Mouse (Mus musculus) cerebellum, adult 9-11 months (tissue): ENCODE results near the gene Mrnip.

Experiments used
- DNase-seq: peaks from one replicate; pipeline ENCODE4 v3.0.0; 2022

The Mrnip gene

DNA sequence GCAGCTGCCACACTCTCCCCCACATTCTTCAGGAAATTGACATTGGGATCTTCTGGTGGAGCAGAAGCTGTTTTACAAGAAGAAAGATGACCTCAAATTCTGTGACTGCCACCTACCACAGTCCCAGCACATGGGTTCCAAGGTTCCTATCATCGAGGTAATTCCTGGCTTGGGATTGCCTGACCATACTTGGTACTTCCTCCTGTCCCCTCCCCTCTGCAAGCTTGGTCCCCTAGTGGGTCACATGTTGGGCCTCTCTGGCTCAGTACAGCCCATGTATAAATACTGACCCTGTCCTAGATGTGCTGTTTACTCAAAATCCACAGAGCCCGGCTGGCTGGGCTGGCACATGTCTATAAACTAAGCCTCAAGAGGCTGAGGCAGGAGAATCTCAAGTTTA, 31.8 kb downstream of the Mrnip start:
- no peak for DNase-seq

GRCm38 (mm10) chr11:50207344-50207743, 33.1 kb downstream of the Mrnip start:
- no peak for DNase-seq

DNA sequence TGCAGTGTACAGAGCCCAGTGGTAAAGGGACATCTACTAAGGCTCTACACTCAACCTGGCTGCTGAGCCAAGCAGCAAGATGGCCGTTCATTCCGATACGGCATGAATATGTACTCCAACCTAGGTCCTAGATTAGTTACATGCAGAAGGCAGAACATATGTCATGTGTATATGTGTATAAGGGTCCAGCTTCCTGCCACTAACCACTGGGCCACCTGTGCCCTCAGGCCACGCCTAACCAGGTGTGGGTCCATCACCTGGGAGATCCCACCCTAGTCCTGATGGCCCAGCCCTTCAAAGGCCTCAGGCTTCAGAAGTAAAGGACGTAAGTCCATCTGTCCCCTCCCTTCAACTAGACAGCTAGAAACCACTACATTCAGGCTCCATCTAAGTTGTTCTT, 33.8 kb downstream of the Mrnip start:
- no peak for DNase-seq

GRCm38 (mm10) chr11:50210101-50210504, 35.9 kb downstream of the Mrnip start:
- peak; percentile 97 for DNase-seq

DNA sequence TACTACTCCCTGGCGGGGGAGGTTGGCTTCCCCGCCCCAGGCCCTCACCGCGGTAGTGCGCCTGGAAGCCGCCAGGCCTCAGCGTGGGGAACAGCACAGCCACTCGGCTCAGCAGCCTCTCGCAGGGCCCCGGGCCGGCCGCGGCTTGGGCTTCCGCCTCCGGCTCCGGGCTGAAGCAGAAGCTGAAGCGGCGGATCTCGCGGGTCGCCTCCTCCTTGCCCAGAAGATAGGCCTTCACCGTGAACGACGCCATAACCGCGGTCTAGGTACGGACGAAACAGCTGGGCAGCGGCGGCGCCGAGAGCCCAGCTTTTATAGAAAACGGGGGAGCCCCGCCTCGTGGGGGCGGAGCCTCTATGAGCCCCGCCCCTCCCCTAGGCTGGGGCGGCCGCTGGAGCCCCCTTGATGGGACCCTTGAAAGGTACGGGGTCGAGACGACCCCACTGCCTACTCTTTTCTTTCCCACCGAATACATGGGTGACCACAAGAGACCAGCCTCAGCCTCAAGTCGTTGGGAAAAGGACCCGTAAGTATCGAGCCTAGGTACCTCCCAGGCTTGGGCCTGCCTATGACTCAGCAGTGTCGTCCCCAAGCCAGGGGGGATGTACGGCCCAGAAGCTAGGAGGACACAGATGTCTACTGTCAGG, 36.4 kb downstream of the Mrnip start, which contains the start of the genes Sqstm1 and Mgat4b:
TSS of gene Sqstm1 (minus strand) at position 323 of the 647 bp plus-strand sequence.
TSS of gene Mgat4b (plus strand) at position 386 of the 647 bp plus-strand sequence.
- peak; percentile 84 for DNase-seq

- DNase-seq: no peak
Measured at GRCm38 (mm10) chr11:50211322-50212059, 37.2 kb downstream of the Mrnip start.

DNA sequence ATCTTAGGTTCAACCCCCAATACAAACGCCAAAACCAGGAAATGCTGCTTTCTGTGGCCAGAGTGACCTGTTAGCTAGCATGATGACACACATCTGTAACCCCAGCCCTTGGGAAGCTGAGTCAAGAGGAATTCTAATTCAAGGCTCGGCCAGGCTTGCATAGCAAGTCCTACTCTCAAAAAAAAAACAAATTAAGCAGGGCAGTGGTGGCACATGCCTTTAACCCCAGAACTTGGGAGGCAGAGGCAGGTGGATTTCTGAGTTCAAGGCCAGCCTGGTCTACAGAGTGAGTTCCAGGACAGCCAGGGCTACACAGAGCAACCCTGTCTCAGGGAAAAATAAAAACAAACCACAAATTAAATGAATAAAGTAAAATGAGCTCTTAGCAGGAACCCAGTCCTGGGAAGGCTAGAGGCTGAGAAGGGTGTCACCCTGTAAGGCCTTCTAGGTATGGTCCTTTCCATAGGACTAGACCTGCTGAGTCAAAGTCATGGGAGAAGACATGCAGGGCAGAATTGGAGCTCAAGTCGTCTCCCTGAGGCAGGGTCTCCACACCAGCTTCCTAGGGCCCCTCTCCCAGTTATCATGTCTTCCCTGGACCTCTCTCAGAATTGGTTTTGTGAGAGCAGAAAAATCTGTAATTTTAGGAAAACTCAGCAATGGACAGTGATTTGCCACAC, 38.0 kb downstream of the Mrnip start:
- DNase-seq: no peak

DNA sequence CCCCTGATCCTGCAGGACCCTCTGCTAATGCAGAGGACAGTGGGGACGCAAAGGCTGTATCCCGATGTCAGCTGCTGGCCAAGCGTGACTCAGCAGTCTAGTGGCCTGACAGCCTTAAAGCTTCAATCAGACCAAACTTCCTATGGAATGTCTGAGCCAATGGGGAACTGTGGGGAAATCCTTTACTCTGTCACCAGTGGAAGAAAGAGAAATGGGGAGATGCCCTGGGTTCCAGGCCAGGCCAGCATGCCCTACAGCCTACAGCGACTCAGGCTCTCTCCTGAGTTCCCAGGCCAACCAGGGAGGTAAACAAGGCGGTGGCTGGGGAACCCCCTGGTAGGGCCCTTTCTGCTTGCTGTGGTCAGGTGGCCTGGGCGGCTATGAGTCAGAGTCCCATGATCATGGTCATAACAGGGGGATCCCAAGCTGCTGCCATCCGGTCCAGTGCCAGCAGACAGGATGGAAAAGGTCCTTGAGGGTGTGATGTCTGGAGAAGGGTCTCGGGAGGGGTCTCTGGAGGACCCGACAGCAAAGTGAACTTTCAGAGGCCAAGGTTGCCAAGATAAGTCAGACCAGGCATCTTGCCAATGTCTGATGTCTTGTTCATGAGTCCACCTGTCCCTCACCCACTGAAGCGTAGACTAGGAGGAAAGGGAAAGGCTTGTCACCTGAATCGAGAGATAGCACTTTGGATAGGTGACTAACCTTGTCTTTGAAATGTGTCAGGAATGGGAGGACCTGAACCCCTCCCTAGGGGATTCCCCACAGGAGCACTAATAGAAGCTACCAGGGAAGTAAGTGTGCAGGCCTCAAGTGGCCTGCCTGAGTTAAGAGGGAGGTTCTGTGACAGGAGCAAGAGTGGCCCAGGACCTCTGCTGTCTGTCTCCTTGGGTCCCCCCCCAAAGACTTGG, 38.9 kb downstream of the Mrnip start:
- peak; percentile 80 for DNase-seq

- DNase-seq: no peak
Measured at GRCm38 (mm10) chr11:50214631-50215030, 40.4 kb downstream of the Mrnip start.

- no peak for DNase-seq
Measured at GRCm38 (mm10) chr11:50215633-50216032, 41.4 kb downstream of the Mrnip start.

DNA sequence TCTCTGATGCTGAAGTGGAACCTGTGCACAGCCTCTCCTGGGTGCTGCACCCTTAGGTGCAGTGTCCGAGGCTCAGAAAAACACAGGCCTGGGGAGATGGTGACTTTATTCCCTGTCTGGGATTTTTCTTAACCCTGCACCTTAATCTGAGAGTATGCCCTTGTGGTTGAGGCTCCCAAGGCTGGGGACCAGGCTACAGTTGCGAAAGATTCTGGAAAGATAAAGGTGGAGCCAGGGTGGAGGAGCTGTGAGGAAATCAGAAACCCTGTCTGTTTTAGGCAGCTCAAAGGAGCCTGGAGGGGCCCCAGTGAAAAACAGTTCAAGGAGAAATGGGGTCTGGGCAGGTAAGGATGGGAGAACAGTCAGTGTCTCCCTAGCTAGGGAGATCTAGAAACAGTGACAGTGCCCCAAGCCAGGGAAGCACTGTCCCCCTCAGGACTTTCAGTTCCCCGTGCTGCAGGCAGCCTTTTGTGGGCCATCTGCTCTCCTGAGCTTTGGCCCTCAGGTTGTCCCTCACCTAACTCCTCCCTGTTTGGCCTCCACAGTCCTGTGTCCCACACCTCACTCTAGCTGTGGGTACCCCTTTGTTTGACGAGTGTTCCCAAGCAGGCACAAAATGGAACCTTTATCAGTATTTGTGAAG, 42.6 kb downstream of the Mrnip start:
- DNase-seq: no peak

- no peak for DNase-seq
Measured at GRCm38 (mm10) chr11:50217811-50218210, 43.6 kb downstream of the Mrnip start.

GRCm38 (mm10) chr11:50219833-50220232, 45.6 kb downstream of the Mrnip start:
- DNase-seq: no peak

DNA sequence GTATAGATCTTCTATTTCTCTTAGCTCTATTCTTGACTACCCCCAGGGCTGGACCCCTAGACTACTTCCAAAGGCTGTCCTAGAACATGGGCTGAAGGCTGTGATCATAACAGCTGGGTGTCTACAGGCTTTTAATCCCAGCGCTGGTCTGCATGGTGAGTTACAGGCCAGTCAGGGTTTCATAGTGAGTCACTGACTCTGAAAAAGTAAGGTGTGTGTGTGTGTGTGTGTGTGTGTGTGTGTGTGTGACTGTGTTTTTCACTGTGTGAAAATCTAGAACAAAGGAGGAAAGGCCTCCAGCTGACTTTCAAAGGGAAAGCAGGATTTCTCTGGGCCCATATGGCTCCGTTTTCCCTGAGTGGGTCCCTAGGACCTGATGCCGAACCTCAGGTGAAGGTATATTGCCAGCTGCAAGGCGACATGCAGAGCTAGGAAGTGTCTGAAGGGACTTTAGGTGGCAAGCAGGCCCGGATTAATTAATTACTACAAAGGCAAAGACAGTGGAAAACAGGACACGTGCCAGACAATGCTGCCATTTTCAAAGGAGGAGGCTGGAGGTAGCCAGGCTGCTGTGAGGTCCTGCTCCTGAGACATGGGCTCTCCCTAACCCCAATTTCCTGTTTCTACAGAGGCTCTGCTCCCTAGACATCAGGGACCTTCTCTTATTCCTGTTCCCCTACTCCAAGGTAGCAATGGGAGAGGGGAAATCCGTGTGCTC, 48.5 kb downstream of the Mrnip start:
- DNase-seq: no peak

DNA sequence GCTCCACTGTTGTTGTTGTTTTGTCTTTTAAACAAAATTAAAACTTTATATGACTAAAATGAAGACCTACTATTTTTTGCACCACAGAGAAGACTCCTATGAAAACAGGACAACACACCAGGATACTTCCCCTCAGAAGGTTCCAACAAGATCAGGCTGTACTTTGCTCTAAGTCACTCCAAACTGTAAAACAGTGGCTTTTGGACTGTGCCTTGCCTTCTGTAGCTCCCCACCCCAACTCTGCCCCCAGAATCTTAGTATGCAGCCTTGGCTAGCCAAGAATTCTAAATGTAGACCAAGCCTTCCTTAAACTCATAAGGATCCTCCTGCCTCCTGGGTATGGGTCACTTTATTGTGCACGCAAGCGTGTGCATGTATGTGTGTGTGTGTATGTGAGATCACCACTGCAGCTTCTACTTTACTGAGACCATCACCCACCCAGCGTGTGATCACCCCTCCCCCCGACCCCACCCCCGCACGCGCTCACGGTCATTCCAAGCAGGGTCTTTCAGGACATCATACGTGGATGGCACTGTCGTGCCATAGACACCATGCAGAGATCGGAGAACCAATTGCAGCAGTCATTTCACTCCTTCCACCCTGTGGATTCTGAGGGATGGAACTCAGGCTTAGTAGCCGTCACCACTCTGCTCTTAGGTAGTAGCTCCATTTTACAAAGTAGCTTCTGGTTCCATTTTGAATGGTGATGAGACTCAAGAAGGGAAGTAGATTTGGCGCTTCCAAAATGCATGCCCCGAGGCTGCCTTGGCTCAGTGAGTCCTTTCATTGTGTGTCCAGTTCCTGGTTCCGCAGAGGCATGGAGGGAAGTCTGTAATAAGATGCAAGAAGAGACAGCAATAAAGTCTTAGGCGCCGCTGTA, 49.8 kb downstream of the Mrnip start:
- peak; percentile 55 for DNase-seq

DNA sequence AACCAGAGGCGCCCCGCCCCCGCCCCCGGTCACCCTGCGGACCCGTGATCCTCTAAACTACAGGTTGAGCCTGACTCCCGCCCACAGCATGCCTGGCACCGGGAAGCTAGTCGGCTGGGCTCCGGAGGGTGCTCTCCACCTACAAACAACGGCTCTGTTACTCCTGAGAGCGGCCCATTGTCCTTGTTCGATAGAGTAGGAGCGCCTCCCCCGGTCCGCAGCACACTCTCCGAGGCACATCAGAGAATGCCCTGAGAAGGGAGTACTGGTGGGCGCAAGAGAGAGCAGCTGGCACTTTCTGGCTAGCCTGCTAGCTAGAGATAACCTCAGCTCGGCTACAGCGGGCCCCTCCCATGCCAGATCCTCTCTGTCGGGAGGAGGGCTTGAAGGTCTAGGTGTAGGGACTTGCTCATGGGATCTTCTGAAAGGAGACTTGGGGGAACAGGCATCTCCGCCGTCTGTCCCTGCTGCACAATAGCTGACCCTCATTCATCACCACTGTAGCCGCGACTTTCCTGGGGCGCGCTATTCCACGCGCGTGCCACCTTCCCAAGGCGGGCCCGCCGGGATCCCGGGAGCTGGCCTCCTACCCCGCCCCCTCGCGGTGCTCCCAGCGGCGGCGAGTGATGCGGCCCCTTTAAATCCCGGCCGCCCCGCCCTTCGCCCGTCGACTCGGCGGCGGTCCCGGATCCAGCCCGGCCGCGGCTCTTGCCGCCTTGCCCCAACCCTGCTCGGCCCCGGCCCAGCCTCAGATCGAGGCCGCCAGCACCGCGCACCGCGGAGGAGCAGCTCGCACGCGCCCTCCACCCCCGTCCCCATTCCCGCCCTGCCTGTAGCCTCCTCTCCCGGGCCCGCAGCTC, 50.7 kb downstream of the Mrnip start:
- DNase-seq: peak; percentile 90

DNA sequence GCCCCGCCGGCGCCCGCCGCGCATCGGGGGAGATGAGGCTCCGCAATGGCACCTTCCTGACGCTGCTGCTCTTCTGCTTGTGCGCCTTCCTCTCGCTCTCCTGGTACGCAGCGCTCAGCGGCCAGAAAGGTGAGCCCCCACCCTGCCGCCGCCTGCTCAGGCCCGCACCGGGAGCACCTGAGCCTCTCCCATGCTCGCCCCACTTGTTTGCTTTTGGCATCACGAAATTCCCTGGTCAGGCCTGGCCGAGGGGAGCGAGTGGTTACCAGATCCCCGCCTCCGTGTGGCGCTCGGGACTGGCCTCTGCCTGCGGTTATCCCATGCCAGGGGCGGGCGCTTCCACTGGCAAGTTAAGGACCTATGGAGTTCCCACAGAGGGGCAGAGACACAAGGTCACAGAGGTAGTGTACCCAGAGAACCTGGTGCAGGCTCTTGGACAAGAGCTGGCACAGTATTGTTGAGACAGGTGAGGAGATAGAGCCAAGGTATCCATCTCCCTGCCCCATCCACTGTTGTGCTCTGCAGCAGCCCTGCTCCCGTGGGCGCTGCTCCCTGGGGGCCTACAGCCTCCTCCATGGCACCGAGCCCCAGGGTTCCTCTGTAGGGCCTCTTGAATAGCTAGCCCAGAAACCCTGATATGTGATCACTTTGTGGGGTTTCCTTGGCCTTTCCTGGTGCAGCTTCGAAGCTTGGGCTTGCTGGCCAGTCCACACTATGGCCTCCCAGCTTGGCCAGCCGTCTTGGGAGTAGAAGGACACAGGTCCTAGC, 51.6 kb downstream of the Mrnip start:
- DNase-seq: peak; percentile 81

GRCm38 (mm10) chr11:50226406-50226805, 52.2 kb downstream of the Mrnip start:
- peak; percentile 58 for DNase-seq

GRCm38 (mm10) chr11:50227226-50227625, 53.0 kb downstream of the Mrnip start:
- no peak for DNase-seq
